Mouse (Mus musculus) spleen, adult 2 months (tissue): ENCODE results near the gene Gm20390. TPM values are rescaled to one million over a fixed set of nuclear protein-coding genes. Genes with fewer than 3 reads are reported as not detected.

Source experiments
- DNase-seq, 2 experiments: peaks; one replicate each; pipeline versions ENCODE4 v3.0.0 to v3.0.0-alpha.2; 2012 to 2021; ENCODE audit warnings: low spot score in 2 of 2, low read depth in 1 of 2
- H3K27ac ChIP-seq: fragments of 200-500 bp; 2 replicates; pipeline ENCODE4 v1.5.1; 2012; ENCODE audit warnings: low read length, inconsistent platforms; ENCODE audit not compliant: insufficient read depth
- H3K27me3 ChIP-seq: fragments of 200-500 bp; 2 replicates; pipeline ENCODE4 v1.6.1; 2012; ENCODE audit warnings: mild to moderate bottlenecking, moderate library complexity, low read length, inconsistent platforms; ENCODE audit not compliant: control insufficient read depth, insufficient read depth
- H3K36me3 ChIP-seq: fragments of 200-500 bp; 2 replicates; pipeline ENCODE4 v1.6.1; 2012; ENCODE audit warnings: mild to moderate bottlenecking, low read length, inconsistent platforms; ENCODE audit not compliant: control insufficient read depth, insufficient read depth
- H3K4me1 ChIP-seq: fragments of 200-500 bp; 2 replicates; pipeline ENCODE4 v1.6.1; 2011; ENCODE audit warnings: inconsistent platforms; ENCODE audit not compliant: control insufficient read depth, insufficient read depth, insufficient read length
- H3K4me3 ChIP-seq: fragments of 200-500 bp; 2 replicates; pipeline ENCODE4 v1.5.1; 2011; ENCODE audit warnings: mild to moderate bottlenecking, inconsistent platforms; ENCODE audit not compliant: insufficient read depth, insufficient read length; ENCODE audit errors: extremely low read depth
- CTCF ChIP-seq: fragments of 200-500 bp; IDR thresholded peaks from 2 replicates; pipeline ENCODE4 v1.5.1; 2011; ENCODE audit warnings: mild to moderate bottlenecking, inconsistent platforms; ENCODE audit not compliant: insufficient read depth, insufficient read length, insufficient replicate concordance; ENCODE audit errors: extremely low read depth
- POLR2A ChIP-seq: fragments of 200-500 bp; IDR thresholded peaks from 2 replicates; pipeline ENCODE4 v1.6.1; 2011; ENCODE audit warnings: low read depth, low read length, inconsistent platforms
- WGBS: fragments of 180-500 bp; shearing (Covaris S2); methylation state at CpG from one replicate; pipeline ENCODE4 v1.1.7; 2018; 5-methylcytosine and 5-hydroxymethylcytosine counted together
- polyA plus RNA-seq: library from polyadenylated mRNA; depleted of rRNA; stranded (reverse); fragments of >200 nt; gene quantifications from 2 replicates; pipeline ENCODE4 v1.2.3, GENCODE M21; 2012; rRNA removed

Gm20390 gene
- polyA plus RNA-seq: 6.0 and 7.0 TPM in 2 replicates

DNA sequence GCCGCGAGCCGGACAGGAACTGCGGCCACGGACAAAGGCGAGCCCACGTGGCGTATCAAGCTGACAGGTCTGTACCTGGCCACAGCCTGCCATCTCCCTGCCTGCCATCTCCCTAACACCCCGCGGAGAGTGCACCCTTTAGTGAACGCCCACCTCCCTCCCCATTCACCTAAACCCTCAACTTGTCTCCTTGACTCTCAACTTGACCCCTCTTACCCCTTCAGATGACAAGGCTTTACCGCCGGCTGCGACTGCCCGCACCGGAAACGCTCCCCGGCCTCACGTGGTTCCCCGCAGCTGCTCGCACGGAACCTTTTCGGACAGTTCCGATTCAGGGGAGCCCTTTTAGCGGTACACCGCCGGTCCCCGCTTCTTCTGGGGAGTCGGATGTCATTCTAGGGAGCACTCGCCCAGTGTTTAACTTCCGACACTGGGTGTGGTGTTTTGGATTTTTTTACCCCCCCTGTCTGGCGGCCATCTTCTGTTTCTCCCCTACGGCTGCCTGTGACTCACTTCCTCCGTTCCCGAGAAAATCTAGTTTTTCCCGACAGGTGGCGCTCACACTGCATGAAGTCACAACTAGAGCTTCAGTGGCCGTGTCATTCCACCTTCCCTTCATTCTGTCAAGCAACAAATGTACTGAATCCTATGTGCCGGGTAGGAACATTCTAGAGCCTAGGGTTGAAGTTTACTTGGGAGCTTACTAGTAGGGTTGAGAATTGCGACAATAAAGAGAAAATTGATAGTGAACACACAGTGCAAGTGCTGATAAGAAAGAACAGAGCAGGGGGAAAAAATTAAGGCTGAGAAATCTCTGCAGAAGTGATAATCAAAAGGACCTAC, at the start of gene Gm20390, which contains the start of gene Nme1:
Gene Gm20390 (minus strand): TSS at position 289 of the 843 bp plus-strand sequence.
Gene Nme1 (minus strand): TSS at position 517 of the 843 bp plus-strand sequence.
- no peaks in the 10 kb centered on the region for H3K27me3 ChIP-seq
- H3K27ac ChIP-seq: peak within 1 kb of the TSS; percentile 83
- TF ChIP-seq CTCF (peak; percentile 78; the same call in 1 of the 2 replicates), POLR2A (no peak; the same call in 1 of the 2 replicates)
- peaks cover 5% of the 10 kb centered on the region; the same call in 1 of the 2 replicates for H3K36me3 ChIP-seq
- under 1% methylated on average over 40 of the region's 40 CpGs for WGBS
- DNase-seq: peak; percentile 94 to 99
- peak within 1 kb of the TSS; percentile 87 for H3K4me3 ChIP-seq
- H3K4me1 ChIP-seq: no peaks in the 10 kb centered on the region; the same call in 1 of the 2 replicates

DNA sequence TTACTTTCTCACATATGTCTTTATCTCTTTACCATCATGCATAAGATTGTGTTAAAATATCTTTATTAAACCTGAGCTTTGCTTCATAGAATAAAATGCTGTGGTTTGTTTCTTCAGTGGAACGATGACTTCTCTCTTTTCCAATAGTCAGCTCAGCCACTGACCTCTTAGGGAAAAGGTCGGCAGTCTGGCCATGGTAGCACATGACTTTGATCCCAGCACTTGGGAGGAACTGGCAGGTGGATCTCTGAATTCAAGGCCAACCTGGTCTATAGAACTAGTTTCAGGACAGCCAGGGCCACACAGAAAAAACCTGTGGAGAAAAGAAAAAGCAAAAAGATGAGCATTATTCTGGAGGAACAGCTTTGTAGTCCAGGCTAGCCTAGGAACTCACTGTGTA, 35.3 kb upstream of the Gm20390 start:
- WGBS: 81% methylated on average over 2 of the region's 2 CpGs
- no peaks in the 10 kb centered on the region for H3K27me3 ChIP-seq
- H3K36me3 ChIP-seq: no peaks in the 10 kb centered on the region
- no peak for DNase-seq
- H3K4me3 ChIP-seq: no peak overlapping the region
- H3K4me1 ChIP-seq: peaks cover 3% of the 10 kb centered on the region
- no peak for TF ChIP-seq CTCF
- TF ChIP-seq POLR2A: no peak
- no peak overlapping the region for H3K27ac ChIP-seq

DNA sequence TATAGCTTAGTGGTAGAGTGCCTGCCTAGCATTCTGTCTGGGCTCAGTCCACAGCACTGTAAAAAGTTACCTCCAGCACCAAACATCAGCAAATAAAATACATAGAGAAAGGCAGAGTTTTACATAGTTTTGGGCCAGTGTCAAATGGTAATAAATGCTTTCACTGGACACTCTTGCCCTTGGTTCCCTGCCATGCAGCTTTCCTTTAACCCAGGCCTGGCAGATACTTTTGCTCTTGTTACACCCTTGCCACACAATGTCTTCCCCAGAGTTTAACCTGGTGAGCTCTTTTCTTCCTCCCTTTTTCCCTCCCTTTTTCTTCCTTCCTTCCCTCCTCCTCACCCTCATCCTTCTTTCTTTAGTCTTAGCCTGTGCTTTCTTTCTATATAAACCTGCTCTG, 31.2 kb upstream of the Gm20390 start:
- Histone ChIP-seq H3K27ac (no peak overlapping the region), H3K4me1 (peaks cover 10% of the 10 kb centered on the region), H3K36me3 (no peaks in the 10 kb centered on the region), H3K4me3 (no peak overlapping the region), H3K27me3 (no peaks in the 10 kb centered on the region)
- TF ChIP-seq CTCF: no peak
- no peak for TF ChIP-seq POLR2A
- no peak for DNase-seq

DNA sequence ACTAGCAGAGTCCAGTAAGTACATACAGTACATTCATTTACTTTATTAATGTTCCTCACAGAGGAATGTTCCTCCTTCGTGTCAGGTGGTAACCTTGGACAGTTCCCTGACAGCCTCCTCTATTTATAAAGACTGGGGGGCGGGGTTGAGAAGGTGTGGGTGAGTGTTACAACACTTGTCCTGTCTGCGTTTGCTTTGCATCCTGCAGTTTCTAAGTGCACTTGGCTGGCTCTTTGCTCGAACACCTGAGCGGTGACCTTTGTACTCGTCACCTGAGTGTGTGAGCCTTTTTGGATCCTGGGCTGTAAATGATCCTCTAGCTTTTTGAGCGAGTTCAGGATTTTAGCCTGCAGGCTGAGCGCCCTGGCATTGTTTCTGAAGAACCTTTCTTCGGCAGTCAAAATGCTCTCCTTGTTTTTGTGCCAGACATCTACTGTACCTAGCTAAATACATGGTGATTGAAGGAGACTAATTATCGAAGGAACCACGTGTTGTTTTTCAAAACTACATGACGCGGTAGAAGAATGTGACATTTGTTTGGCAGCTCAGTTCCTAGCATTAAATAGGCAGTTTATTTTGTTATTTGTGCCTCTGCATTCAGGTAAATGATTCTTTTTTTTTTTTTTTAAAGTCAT, 29.2 kb upstream of the Gm20390 start:
- H3K4me3 ChIP-seq: peak overlapping the region; percentile 52
- WGBS: 40% methylated on average over 13 of the region's 13 CpGs
- DNase-seq: peak in 1 of 2 experiments; percentile 29
- TF ChIP-seq CTCF: no peak
- TF ChIP-seq POLR2A: no peak
- no peaks in the 10 kb centered on the region for H3K27me3 ChIP-seq
- peak overlapping the region; percentile 23; the same call in 1 of the 2 replicates for H3K27ac ChIP-seq
- H3K4me1 ChIP-seq: peaks cover 10% of the 10 kb centered on the region
- no peaks in the 10 kb centered on the region for H3K36me3 ChIP-seq

DNA sequence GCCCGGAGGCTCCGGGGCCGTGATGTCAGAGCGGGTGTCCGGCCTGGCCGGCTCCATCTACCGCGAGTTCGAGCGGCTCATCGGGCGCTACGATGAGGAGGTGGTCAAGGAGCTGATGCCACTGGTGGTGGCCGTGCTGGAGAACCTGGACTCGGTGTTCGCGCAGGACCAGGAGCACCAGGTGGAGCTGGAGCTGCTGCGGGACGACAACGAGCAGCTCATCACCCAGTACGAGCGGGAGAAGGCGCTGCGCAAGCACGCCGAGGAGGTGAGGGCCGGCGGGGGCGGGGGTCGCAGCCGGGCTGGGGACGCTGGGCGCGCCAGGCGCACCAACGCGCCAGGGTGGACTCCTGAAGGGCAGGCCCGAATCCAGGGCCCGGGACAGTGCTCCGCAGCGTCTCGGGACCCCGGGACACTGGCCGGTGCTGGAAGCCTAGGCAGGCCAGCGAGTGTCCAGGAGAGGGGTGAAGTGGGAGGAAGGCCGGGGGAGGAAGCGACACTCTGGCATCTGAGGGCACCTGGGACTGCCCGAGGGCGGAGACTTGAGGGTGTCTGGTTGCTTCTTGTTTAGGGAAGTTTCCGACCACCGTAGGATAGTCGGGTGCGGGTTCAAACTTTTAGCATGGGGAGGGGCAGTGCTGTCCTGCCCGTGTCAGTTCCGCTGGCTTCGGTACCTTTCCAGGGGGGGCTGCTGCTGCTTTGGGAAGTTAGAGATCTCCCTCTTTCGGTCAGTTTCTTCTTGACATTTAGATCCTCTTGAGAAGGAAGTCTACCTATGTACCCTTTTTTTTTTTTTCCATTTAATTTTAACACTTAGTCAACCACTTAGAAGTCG, 28.4 kb upstream of the Gm20390 start:
- peak overlapping the region; percentile 63 for H3K4me3 ChIP-seq
- no peaks in the 10 kb centered on the region for H3K36me3 ChIP-seq
- H3K27me3 ChIP-seq: no peaks in the 10 kb centered on the region
- under 1% methylated on average over 58 of the region's 58 CpGs for WGBS
- peaks cover 10% of the 10 kb centered on the region for H3K4me1 ChIP-seq
- peak; percentile 56 to 59 for DNase-seq
- H3K27ac ChIP-seq: peak overlapping the region; percentile 90
- TF ChIP-seq POLR2A (no peak), CTCF (no peak)

DNA sequence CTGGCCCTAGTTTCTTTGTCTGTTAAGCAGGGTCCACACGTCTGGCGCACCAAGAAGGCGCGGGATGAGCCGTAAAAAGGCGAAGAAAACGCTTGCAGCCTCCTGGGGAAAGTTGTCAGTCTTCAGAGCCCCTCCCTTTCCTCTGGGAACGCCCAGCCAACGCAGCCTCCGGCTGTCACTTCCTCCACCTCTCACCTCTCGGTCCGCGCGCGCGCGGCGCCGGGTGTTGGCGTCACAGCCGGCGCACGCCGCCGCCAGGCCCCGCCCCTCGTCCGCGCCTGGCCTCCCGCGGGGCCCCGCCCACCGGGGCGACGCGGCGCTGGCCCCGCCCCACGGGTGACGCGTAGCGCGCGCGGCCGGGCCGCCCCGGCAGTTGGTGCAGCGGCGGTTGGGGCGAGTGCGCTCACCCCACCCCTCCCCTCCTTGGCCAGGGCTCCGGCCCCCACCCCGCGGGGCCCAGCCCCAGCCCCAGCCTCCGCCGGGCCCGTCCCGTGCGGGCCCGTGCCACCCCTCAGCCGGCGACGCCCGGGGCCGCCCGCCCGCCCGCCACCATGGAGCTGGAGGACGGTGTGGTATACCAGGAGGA, 27.7 kb upstream of the Gm20390 start, which contains the start of gene Spag9:
Gene Spag9 (plus strand): TSS at position 372 of the 586 bp plus-strand sequence.
- Histone ChIP-seq H3K4me3 (peak within 1 kb of the TSS; percentile 78), H3K27me3 (no peaks in the 10 kb centered on the region), H3K36me3 (no peaks in the 10 kb centered on the region), H3K4me1 (peaks cover 10% of the 10 kb centered on the region), H3K27ac (peak within 1 kb of the TSS; percentile 99)
- DNase-seq: peak; percentile 87 to 92
- WGBS: under 1% methylated on average over 50 of the region's 70 CpGs
- TF ChIP-seq POLR2A (peak; percentile 90), CTCF (no peak)
